Mouse (Mus musculus): ENCODE results near the gene B630019K06Rik. TPM values are rescaled to one million over a fixed set of nuclear protein-coding genes. Genes with fewer than 3 reads are reported as not detected.

The B630019K06Rik gene
- polyA plus RNA-seq, 1 experiment: 0.71 TPM

DNA sequence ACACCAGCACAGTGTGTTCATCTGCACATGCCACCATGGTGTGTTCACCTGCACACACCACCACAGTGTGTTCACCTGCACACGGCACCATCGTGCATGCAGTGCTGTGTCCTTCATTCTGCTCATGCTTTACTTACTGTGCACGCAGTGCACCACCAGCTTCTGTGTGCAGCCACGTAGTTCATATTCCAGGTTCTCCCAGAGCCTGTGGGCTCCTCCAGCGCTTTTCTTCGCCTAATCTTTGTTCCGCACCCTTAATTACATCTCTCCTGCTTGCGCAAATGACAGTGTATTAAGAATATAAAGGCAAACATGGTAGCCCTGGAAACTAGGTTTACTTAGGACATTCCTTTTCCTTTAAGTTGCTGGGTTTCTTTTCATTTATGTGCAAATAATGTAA is 51.9 kb downstream of the B630019K06Rik start:
- WGBS: 89% methylated on average over 8 of the region's 8 CpGs
- TF ChIP-seq CTCF (IDR thresholded peaks at IDR 0.05; ENCODE audit: borderline replicate concordance, control insufficient read depth, extremely low read depth, insufficient read depth, low read length, poor library complexity) (no peak), POLR2A (IDR thresholded peaks at IDR 0.05; ENCODE audit: control insufficient read depth, extremely low read depth, insufficient read depth, low read length, poor library complexity) (no peak)
- no peak overlapping the region for H3K27ac ChIP-seq (ENCODE audit: control insufficient read depth, insufficient read depth, low read length)

More for the DNA sequence above, 51.9 kb downstream of the B630019K06Rik start:
- no peaks in the 10 kb centered on the region for H3K36me3 ChIP-seq (ENCODE audit: control insufficient read depth, insufficient read depth, low read length)
- H3K4me1 ChIP-seq (replicated peaks; ENCODE audit: control insufficient read depth, insufficient read depth, low read length): no peaks in the 10 kb centered on the region
- no peaks in the 10 kb centered on the region for H3K27me3 ChIP-seq (ENCODE audit: control insufficient read depth, insufficient read depth, low read length)
- H3K4me3 ChIP-seq (ENCODE audit: control insufficient read depth, insufficient read depth, low read length): no peak overlapping the region
- DNase-seq: no peak

Other genes with a start within 250 kb of the B630019K06Rik start
- gene Ssxb8, start 201.5 kb upstream of the B630019K06Rik start, polyA plus RNA-seq (2012; rRNA removed): not detected in 2 replicates
- gene Ssx9, start 143.9 kb upstream of the B630019K06Rik start, polyA plus RNA-seq (2012; rRNA removed): not detected in 2 replicates
- gene Ssxb5, start 88.7 kb upstream of the B630019K06Rik start, polyA plus RNA-seq (2012; rRNA removed): not detected in 2 replicates
- not detected in 2 replicates for gene Gm6592, start 48.4 kb upstream of the B630019K06Rik start, polyA plus RNA-seq (2012; rRNA removed)
- not detected in 2 replicates for gene Gm5751, start 18.1 kb upstream of the B630019K06Rik start, polyA plus RNA-seq (2012; rRNA removed)
- not detected in 2 replicates for gene Fthl17b, start 70.6 kb downstream of the B630019K06Rik start, polyA plus RNA-seq (2012; rRNA removed)
- gene Fthl17c, start 84.2 kb downstream of the B630019K06Rik start, polyA plus RNA-seq (2012; rRNA removed): not detected in 2 replicates
- not detected in 2 replicates for gene Fthl17d, start 94.4 kb downstream of the B630019K06Rik start, polyA plus RNA-seq (2012; rRNA removed)
- gene Fthl17e, start 141.1 kb downstream of the B630019K06Rik start, polyA plus RNA-seq (2012; rRNA removed): not detected in 2 replicates
- not detected in 2 replicates for gene Fthl17f, start 170.6 kb downstream of the B630019K06Rik start, polyA plus RNA-seq (2012; rRNA removed)
- not detected in 2 replicates for gene 4930402K13Rik, start 212.2 kb downstream of the B630019K06Rik start, polyA plus RNA-seq (2012; rRNA removed)

Measured in thymus, adult 2 months (tissue).